Mouse (Mus musculus) bone marrow macrophage, adult 2 months (primary cell): ENCODE results near the gene Ttc29. TPM values are rescaled to one million over a fixed set of nuclear protein-coding genes. Genes with fewer than 3 reads are reported as not detected.

Source experiments
- H3K27ac ChIP-seq: 2 replicates; pipeline ENCODE4 v1.5.1; 2012; ENCODE audit warnings: low read depth, low read length; ENCODE audit not compliant: insufficient read depth
- H3K4me1 ChIP-seq: 2 replicates; pipeline ENCODE4 v1.6.1; 2012; ENCODE audit warnings: low read length; ENCODE audit not compliant: control insufficient read depth, insufficient read depth
- H3K4me3 ChIP-seq: 2 replicates; pipeline ENCODE4 v1.5.1; 2012; ENCODE audit warnings: mild to moderate bottlenecking, low read length, moderate library complexity; ENCODE audit not compliant: insufficient read depth
- CTCF ChIP-seq: IDR thresholded peaks from 2 replicates; pipeline ENCODE4 v1.5.1; 2012; ENCODE audit warnings: low read depth, mild to moderate bottlenecking, low read length, moderate library complexity
- POLR2A ChIP-seq: IDR thresholded peaks from 2 replicates; pipeline ENCODE4 v1.6.1; 2012; ENCODE audit warnings: mild to moderate bottlenecking, low read depth, low read length, borderline replicate concordance
- polyA plus RNA-seq: library from polyadenylated mRNA; stranded (reverse); fragments of >200 nt; gene quantifications from 2 replicates; pipeline ENCODE4 v1.2.4, GENCODE M21; 2012; ENCODE audit not compliant: missing spikeins, insufficient read depth, insufficient read length

The Ttc29 gene
- polyA plus RNA-seq, 1 experiment, result not detected

DNA sequence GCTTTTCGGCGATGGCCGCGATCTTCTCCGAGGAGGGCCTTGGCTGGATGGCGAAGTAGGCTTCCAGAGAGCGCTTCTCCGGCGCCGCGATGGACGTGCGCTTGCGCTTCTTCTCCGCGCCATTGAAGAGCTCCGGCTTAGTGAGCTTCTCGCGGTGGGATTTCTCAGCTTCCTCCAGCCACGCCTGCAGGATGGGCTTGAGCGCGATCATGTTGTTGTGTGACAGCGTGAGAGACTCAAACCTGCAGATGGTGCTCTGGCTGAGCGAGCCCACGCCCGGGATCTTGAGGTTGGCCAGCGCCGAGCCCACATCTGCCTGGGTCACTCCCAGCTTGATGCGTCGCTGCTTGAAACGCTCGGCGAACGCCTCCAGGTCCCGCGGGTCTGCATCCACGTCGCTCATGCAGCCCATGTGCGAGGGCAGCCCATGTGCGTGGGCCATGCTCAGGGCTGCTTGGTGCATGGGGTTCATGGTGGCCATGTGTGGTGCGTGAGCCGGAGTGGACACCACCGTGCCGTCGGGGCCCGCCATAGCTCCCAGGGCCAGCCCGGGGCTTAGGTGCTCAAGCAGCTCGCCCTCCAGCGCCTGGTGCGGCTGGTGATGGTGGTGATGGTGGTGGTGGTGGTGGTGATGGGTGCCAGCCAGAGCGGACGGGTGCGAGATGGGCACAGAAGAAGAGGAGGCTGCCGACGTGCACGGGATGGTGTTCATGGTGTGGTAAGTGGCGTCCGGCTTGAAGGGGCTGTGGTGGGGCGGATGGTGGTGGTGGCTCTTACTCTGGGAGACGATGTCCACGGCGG lies 221.9 kb downstream of the Ttc29 start:
- Histone ChIP-seq H3K4me1 (no peaks in the 10 kb centered on the region), H3K4me3 (no peak overlapping the region), H3K27ac (no peak overlapping the region)
- no peak for TF ChIP-seq POLR2A
- TF ChIP-seq CTCF, result no peak

DNA sequence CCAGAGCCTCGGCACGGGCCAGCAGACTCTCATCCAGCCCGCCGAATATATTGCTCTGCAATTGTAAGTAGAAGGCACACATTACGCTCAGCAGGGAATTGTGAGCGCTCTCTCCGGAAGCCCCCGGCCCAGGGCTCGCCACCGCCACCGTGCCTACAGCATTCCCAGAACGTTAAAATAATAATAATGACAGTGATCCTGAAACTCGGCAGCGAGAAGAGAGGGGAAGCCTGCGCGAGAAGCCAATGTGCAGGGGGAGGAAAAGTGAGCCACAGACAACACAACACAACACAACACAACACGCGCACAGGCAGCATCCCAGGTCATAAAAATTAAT lies 222.5 kb downstream of the Ttc29 start:
- H3K27ac ChIP-seq, result no peak overlapping the region
- no peak overlapping the region for H3K4me3 ChIP-seq
- TF ChIP-seq CTCF, result no peak
- TF ChIP-seq POLR2A, result no peak
- H3K4me1 ChIP-seq, result no peaks in the 10 kb centered on the region

DNA sequence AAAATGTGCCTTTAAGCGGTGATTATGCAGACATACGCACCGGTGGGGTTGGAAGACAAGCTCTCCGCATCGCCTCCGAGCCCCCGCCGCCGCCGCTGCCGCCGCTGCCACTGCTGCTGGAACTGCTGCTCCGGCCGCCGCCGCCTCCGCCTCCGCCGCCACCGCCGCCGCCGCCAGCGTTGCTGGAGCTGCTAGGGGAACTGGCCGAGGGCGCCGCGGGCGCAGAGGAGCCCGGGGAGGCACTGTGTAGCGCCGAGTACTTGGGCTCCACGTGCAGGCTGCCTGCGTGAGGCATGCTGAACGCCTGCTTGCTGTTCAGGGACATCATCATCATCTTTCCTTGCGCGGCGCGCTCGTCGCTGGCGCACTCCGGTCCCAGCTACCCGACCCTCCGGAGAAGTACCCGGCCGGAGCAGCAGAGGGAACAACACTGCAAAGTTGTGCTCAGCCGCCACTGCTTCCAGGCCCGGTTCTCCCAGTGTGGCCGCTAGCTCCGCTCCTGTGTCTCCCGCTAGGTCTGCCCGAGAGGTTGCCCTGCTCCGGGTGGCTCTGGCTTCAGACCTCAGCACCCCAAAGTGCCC lies 223.1 kb downstream of the Ttc29 start, which contains the start of gene Pou4f2:
TSS of gene Pou4f2 (minus strand) at position 575 of the 581 bp plus-strand sequence.
- Histone ChIP-seq H3K4me1 (no peaks in the 10 kb centered on the region), H3K27ac (no peak within 1 kb of the TSS), H3K4me3 (no peak within 1 kb of the TSS)
- no peak for TF ChIP-seq CTCF
- no peak for TF ChIP-seq POLR2A

DNA sequence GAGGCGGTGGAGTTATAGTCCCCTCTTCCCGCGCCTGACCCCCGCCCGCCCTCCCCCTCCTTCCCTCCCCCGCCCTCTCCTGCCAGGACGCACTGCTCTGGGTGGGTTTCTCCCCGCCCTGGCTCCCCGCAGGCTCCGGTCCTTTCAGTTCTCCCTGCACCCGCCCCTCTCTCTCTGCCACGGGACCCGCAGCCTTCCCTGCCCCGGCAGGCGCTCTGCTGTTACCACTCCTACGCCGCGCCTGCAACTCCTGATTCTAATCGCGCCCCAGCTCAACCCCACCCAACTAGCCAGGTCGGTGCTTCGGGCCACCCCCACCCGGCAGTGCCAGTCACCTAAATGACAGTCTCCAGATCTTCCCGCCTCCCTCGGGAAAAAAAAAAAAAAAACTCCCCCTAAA lies 223.6 kb downstream of the Ttc29 start:
- Histone ChIP-seq H3K27ac (no peak overlapping the region), H3K4me1 (no peaks in the 10 kb centered on the region), H3K4me3 (no peak overlapping the region)
- TF ChIP-seq CTCF (no peak), POLR2A (no peak)

DNA sequence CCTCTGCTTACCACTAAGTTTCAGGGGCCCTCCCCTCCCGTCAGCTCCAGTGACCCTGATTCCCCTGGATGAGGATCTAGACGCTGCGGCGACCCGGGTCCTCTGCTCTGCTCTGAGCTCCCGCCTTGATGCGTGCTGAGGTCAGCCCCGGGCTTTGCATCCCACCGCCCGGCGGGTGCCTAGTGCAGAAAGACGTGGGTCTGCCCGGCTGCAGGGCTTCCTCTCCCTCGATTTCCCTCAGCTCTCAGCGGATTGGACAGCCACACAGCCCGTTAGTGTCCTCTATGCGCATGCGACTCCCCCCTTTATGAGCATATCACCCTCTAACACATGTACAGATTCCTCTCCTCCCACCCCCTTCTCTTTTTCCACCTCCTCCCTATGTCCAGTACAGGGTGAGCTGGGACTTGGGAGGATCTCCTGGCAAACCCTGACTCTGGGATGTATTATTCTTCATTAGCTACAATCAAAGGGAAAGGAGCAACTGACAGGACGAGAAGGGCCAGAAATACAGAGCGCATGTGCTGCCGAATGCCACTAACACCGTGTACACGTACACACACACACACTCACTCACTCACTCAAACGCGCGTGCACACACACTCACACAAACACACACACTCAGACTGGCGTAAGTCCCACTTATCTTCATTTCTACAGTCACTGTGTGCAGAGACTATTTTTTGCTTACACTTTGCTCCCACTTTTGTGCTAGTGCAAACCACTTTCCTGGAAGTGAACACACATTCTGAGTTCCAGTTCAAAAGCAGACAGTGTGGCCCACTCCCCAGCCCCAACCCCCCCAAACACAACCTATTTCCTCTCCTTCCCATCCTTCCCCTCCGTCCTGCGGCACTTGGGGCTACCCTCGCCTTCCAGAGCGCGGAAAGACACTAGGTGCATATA lies 224.3 kb downstream of the Ttc29 start:
- no peak for TF ChIP-seq CTCF
- TF ChIP-seq POLR2A, result no peak
- H3K4me1 ChIP-seq, result no peaks in the 10 kb centered on the region
- H3K27ac ChIP-seq, result no peak overlapping the region
- H3K4me3 ChIP-seq, result no peak overlapping the region

DNA sequence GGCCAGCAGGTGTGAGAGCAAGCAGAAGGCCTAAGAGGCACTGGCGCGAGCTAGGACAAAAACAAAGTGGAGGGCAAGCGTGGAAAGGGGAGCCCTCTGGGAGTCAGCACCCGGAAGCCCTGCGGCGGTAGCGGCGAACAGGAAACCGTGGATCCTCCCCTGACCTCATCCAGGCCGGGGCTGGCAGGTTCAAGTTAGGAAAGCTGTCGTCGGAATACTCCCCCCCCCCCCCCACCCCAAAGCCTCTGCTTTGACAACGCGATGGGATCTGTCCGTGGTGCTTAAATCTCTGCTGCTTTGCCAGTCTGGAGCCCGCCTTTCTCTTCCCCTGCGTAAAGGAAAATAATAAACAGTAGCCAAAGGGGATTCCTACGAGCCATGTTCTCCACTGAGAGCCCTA lies 225.0 kb downstream of the Ttc29 start:
- Histone ChIP-seq H3K4me1 (no peaks in the 10 kb centered on the region), H3K4me3 (no peak overlapping the region), H3K27ac (no peak overlapping the region)
- no peak for TF ChIP-seq POLR2A
- no peak for TF ChIP-seq CTCF

DNA sequence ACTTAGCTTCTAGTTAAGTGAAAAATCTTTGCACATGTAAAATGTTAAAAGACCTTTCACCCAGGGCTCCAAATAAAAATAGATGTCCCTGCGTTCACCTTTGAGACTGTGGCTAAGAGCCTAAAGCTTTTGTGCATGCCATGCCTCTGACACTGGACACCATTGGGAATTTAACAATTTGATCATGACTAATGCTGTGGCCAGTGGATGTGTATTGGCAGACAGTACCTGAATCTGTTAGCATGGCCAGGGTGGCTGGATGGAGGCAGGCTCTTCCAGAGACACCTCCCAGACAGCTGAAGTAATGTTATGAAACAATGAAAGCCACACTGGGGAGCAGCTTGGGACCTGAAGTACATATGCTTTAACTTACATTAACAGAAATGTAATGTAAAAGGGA lies 229.7 kb downstream of the Ttc29 start:
- no peak overlapping the region for H3K27ac ChIP-seq
- no peaks in the 10 kb centered on the region for H3K4me1 ChIP-seq
- H3K4me3 ChIP-seq, result no peak overlapping the region
- no peak for TF ChIP-seq POLR2A
- no peak for TF ChIP-seq CTCF

Other genes starting within 250 kb of the Ttc29 start
- gene Pou4f2, start 223.3 kb downstream of the Ttc29 start, polyA plus RNA-seq, result not detected in 2 replicates